In genomic region chr10:86064937-86065336, GRCm38 (mm10) we compare ENCODE assay signal across 8 mouse cellular contexts. TPM values are rescaled to one million over a fixed set of nuclear protein-coding genes. Genes with fewer than 3 reads are reported as not detected.
A peak's percentile ranks its signal among the peaks of the same experiment; 100 is the strongest.
DNase-seq lines count a peak whose midpoint lies in the region; TF ChIP-seq lines count a peak whose summit lies in the region.

No protein-coding gene starts in this region.

- H3K4me1 ChIP-seq in olfactory bulb, adult 2 months (ENCODE audit: control insufficient read depth, insufficient read depth, low read length), result peaks cover 2% of the 10 kb centered on the region; the same call in 1 of the 2 replicates

- H3K27ac ChIP-seq in layer of hippocampus, adult 2 months, result no peak overlapping the region
- no peak overlapping the region for H3K27ac ChIP-seq in olfactory bulb, adult 2 months (ENCODE audit: insufficient read depth, low read depth, low read length)

- peak; percentile 94 for TF ChIP-seq CTCF in layer of hippocampus, adult 2 months (conservative IDR thresholded peaks at IDR 0.05)
- peak; percentile 63 for TF ChIP-seq CTCF in olfactory bulb, adult 2 months (IDR thresholded peaks at IDR 0.05; ENCODE audit: insufficient read depth, low read depth, low read length)

- no peak overlapping the region for H3K4me3 ChIP-seq in layer of hippocampus, adult 2 months
- H3K4me3 ChIP-seq in olfactory bulb, adult 2 months (ENCODE audit: insufficient read depth, low read depth, low read length), result no peak overlapping the region

- 8% methylated on average over 4 of the region's 4 CpGs for WGBS in olfactory bulb, adult 2 months

- peak; percentile 78 for DNase-seq in MN1 (ENCODE audit: low spot score)
- DNase-seq in cerebellum, adult 8-10 months, result peak; percentile 52
- DNase-seq in forelimb bud, embryonic 11.5 days (ENCODE audit: low read depth, low spot score), result peak; percentile 89
- DNase-seq in heart, postnatal 4 days, result peak; percentile 84
- peak; percentile 60 to 62 for DNase-seq in layer of hippocampus, adult 2 months (ENCODE audit: low spot score in 2 of 2)
- DNase-seq in lung, adult 18-20 months, result peak; percentile 90 to 94
- DNase-seq in thymus, postnatal 25 days, result peak; percentile 16

- TF ChIP-seq POLR2A in olfactory bulb, adult 2 months (IDR thresholded peaks at IDR 0.05; ENCODE audit: insufficient read depth, low read depth, low read length), result no peak

RNA-seq across cellular contexts. Expression of gene Fbxo7, which starts 43.2 kb away (rescaled TPM):
- total RNA-seq in heart, postnatal 4 days (2021), result 10 to 100 TPM; 15.5 to 16.4 TPM
- 10 to 100 TPM; 23.5 to 25.3 TPM for total RNA-seq in layer of hippocampus, adult 2 months (2021)
- polyA plus RNA-seq in olfactory bulb, adult 2 months (2012; ENCODE audit: insufficient read depth, insufficient read length, low replicate concordance, missing spikeins), result not detected in 2 replicates

RNA-seq across cellular contexts. Expression of gene Bpifc, which starts 53.2 kb away (rescaled TPM):
- not detected for total RNA-seq in heart, postnatal 4 days (2021)
- total RNA-seq in layer of hippocampus, adult 2 months (2021), result not detected
- not detected in 2 replicates for polyA plus RNA-seq in olfactory bulb, adult 2 months (2012; ENCODE audit: insufficient read depth, insufficient read length, low replicate concordance, missing spikeins)

Comparison
In these comparisons a context has a peak if more than half of its experiments do, and no peak if none do; other contexts are left out.
1. DNase-seq: peak in every context shown above with its lines; median percentile 92 in lung, adult 18-20 months; 89 in forelimb bud, embryonic 11.5 days; 84 in heart, postnatal 4 days; 78 in MN1; 61 in layer of hippocampus, adult 2 months; 52 in cerebellum, adult 8-10 months; 16 in thymus, postnatal 25 days.